Mouse (Mus musculus) ES-Bruce4 (cell line): ENCODE data around the gene Nipbl. TPM values are rescaled to one million over a fixed set of nuclear protein-coding genes. Genes with fewer than 3 reads are reported as not detected.

Experiments used
- H3K27ac ChIP-seq: 2 replicates; pipeline ENCODE4 v1.5.1; 2012; ENCODE audit warnings: low read length, inconsistent platforms; ENCODE audit not compliant: insufficient read depth
- H3K27me3 ChIP-seq: 2 replicates; pipeline ENCODE4 v1.6.1; 2012; ENCODE audit warnings: mild to moderate bottlenecking, low read length, inconsistent platforms; ENCODE audit not compliant: control insufficient read depth, poor library complexity, insufficient read depth, severe bottlenecking
- H3K36me3 ChIP-seq: 2 replicates; pipeline ENCODE4 v1.6.1; 2012; ENCODE audit warnings: inconsistent platforms, mild to moderate bottlenecking, low read length, moderate library complexity; ENCODE audit not compliant: control insufficient read depth, poor library complexity, insufficient read depth, severe bottlenecking
- H3K4me1 ChIP-seq: one replicate; pipeline ENCODE4 v1.8.1; 2011; ENCODE audit warnings: low read length; ENCODE audit not compliant: control insufficient read depth, insufficient read depth
- H3K4me3 ChIP-seq: 2 replicates; pipeline ENCODE4 v1.5.1; 2011; ENCODE audit warnings: low read depth, mild to moderate bottlenecking, low read length
- H3K9ac ChIP-seq: 2 replicates; pipeline ENCODE4 v1.6.1; 2012; ENCODE audit warnings: low read depth, mild to moderate bottlenecking, inconsistent platforms; ENCODE audit not compliant: poor library complexity, severe bottlenecking
- H3K9me3 ChIP-seq: replicated peaks from 2 replicates; pipeline ENCODE4 v1.6.1; 2012; ENCODE audit warnings: mild to moderate bottlenecking, low read length, inconsistent platforms; ENCODE audit not compliant: control insufficient read depth, poor library complexity, insufficient read depth, severe bottlenecking
- CTCF ChIP-seq: IDR thresholded peaks from one replicate; pipeline ENCODE4 v1.8.1; 2011; ENCODE audit warnings: low read depth, low read length
- EP300 ChIP-seq: IDR thresholded peaks from 2 replicates; pipeline ENCODE4 v1.6.1; 2011; ENCODE audit warnings: low read depth, low read length; ENCODE audit not compliant: insufficient read depth
- POLR2A ChIP-seq: IDR thresholded peaks from one replicate; pipeline ENCODE4 v1.8.1; 2011; ENCODE audit warnings: low read length; ENCODE audit not compliant: insufficient read depth
- polyA plus RNA-seq: library from polyadenylated mRNA; stranded (reverse); fragments of >200 nt; gene quantifications from 2 replicates; pipeline ENCODE4 v1.2.4, GENCODE M21; 2011; ENCODE audit warnings: low read depth; ENCODE audit not compliant: missing spikeins, insufficient read depth, insufficient read length

Gene Nipbl
- polyA plus RNA-seq, 1 experiment, result 78.2 TPM

DNA sequence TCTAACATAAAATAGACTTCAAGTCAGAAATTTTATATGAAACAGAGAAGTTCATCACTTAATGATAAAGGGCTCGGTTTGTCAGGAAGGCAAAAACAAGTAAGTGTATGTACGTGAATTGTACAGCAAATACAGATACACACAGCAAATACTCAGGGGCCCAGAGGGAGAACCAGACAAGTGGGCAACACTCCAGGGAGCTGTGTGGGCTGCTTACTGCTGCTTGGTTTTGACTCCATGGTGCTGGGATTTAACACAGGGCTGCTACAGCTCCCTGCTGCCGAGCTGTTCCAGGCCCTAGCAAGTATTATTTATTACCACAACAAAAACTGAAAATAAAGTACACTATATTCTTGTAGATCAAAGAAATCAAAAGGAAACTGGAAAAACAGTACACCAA is 177.1 kb downstream of the Nipbl start:
- H3K36me3 ChIP-seq, result 0 out of 2 replicates have a peak, but pooled peaks cover 4% of the 10 kb centered on the region
- H3K9me3 ChIP-seq, result no peaks in the 10 kb centered on the region
- no peak overlapping the region for H3K27ac ChIP-seq
- TF ChIP-seq EP300, result no peak
- no peak for TF ChIP-seq POLR2A
- TF ChIP-seq CTCF, result no peak
- H3K9ac ChIP-seq, result no peak overlapping the region
- no peak overlapping the region for H3K4me3 ChIP-seq
- H3K27me3 ChIP-seq, result no peaks in the 10 kb centered on the region
- H3K4me1 ChIP-seq, result no peaks in the 10 kb centered on the region

DNA sequence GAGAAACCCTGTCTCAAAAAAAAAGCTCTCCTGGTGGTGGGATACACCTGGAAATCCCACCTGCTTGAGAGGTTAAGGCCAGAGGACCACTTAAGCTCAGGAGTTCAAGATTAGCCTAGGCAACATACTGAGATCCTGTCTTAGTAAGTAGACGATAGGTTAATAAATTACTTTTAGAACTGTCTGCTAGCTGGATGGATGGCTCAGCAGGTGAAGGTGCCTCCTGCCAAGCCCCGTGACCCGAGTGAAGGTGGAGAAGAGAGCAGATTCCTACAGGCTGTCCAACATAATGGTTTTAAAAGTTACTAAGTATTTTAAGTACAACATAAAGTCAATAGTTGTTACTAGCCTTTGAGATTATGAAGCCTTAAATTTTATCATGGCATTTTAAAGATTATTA is 178.3 kb downstream of the Nipbl start:
- Histone ChIP-seq H3K27ac (no peak overlapping the region), H3K9ac (no peak overlapping the region), H3K9me3 (no peaks in the 10 kb centered on the region), H3K4me3 (no peak overlapping the region), H3K4me1 (no peaks in the 10 kb centered on the region), H3K36me3 (0 out of 2 replicates have a peak, but pooled peaks cover 4% of the 10 kb centered on the region), H3K27me3 (no peaks in the 10 kb centered on the region)
- TF ChIP-seq POLR2A, result no peak
- TF ChIP-seq CTCF, result no peak
- no peak for TF ChIP-seq EP300

Other genes with a start within 250 kb of the Nipbl start
- not detected in 2 replicates for gene Gm2310, start 75.5 kb upstream of the Nipbl start, polyA plus RNA-seq